Mouse (Mus musculus) MEL (cell line): ENCODE results near the gene Hoxc5. TPM values are rescaled to one million over a fixed set of nuclear protein-coding genes. Genes with fewer than 3 reads are reported as not detected.

Experiments
- DNase-seq: peaks from one replicate; pipeline ENCODE4 v3.0.0; 2011; ENCODE audit warnings: low read depth, low spot score
- H3K27ac ChIP-seq: 2 replicates; pipeline ENCODE4 v1.5.1; 2012; ENCODE audit warnings: low read depth, mild to moderate bottlenecking, control low read depth, low read length, moderate library complexity; ENCODE audit not compliant: control insufficient read depth
- H3K27me3 ChIP-seq, 2 experiments: fragments of 150-350 bp in 1 of 2; sonication (generic) in 1 of 2; 2 replicates each; pipeline ENCODE4 v1.6.1; 2012; ENCODE audit warnings: low read length in 2 of 2, mild to moderate bottlenecking in 2 of 2, improper control_type of control experiment in 1 of 2, moderate library complexity in 1 of 2; ENCODE audit not compliant: insufficient read depth in 2 of 2, control insufficient read depth in 1 of 2
- H3K36me3 ChIP-seq, 2 experiments: 2 replicates each; pipeline ENCODE4 v1.6.1; 2012 to 2014; ENCODE audit warnings: low read length in 2 of 2, improper control_type of control experiment in 1 of 2, inconsistent platforms in 1 of 2, mild to moderate bottlenecking in 1 of 2; ENCODE audit not compliant: insufficient read depth in 2 of 2, control insufficient read depth in 1 of 2
- H3K4me1 ChIP-seq, 2 experiments: fragments of 150-350 bp in 1 of 2; sonication (generic) in 1 of 2; 2 replicates each; pipeline ENCODE4 v1.6.1; 2012; ENCODE audit warnings: low read length in 2 of 2, improper control_type of control experiment in 1 of 2, mild to moderate bottlenecking in 1 of 2; ENCODE audit not compliant: insufficient read depth in 2 of 2, control insufficient read depth in 1 of 2
- H3K4me3 ChIP-seq, 2 experiments: fragments of 150-350 bp in 1 of 2; sonication (generic) in 1 of 2; 2 replicates each; pipeline ENCODE4 v1.5.1; 2012; ENCODE audit warnings: low read depth in 2 of 2, low read length in 2 of 2, mild to moderate bottlenecking in 2 of 2, moderate library complexity in 2 of 2, control low read depth in 1 of 2, improper control_type of control experiment in 1 of 2; ENCODE audit not compliant: control insufficient read depth in 1 of 2, insufficient read depth in 1 of 2
- H3K79me2 ChIP-seq: 2 replicates; pipeline ENCODE4 v1.6.1; 2012; ENCODE audit warnings: mild to moderate bottlenecking, low read length, moderate library complexity; ENCODE audit not compliant: control insufficient read depth, poor library complexity, insufficient read depth
- H3K9ac ChIP-seq: 2 replicates; pipeline ENCODE4 v1.6.1; 2012; ENCODE audit warnings: low read depth, mild to moderate bottlenecking, control low read depth, low read length, moderate library complexity; ENCODE audit not compliant: control insufficient read depth, poor library complexity, severe bottlenecking
- H3K9me3 ChIP-seq: fragments of 150-350 bp; sonication (generic); replicated peaks from 2 replicates; pipeline ENCODE4 v1.6.1; 2012; ENCODE audit warnings: mild to moderate bottlenecking, low read length, improper control_type of control experiment, moderate library complexity; ENCODE audit not compliant: insufficient read depth
- CHD1 ChIP-seq: IDR thresholded peaks from 2 replicates; pipeline ENCODE4 v1.6.1; 2012; ENCODE audit warnings: low read depth, mild to moderate bottlenecking, inconsistent platforms, low read length, improper control_type of control experiment
- E2F4 ChIP-seq: IDR thresholded peaks from 2 replicates; pipeline ENCODE4 v1.6.1; 2011; ENCODE audit warnings: low read depth, low read length, improper control_type of control experiment, borderline replicate concordance
- EP300 ChIP-seq, 2 experiments: IDR thresholded peaks; 2 replicates each; pipeline ENCODE4 v1.6.1; 2011; ENCODE audit warnings: improper control_type of control experiment in 2 of 2, low read length in 2 of 2, low read depth in 1 of 2, mild to moderate bottlenecking in 1 of 2
- ETS1 ChIP-seq: IDR thresholded peaks from 2 replicates; pipeline ENCODE4 v1.6.1; 2012; ENCODE audit warnings: low read depth, mild to moderate bottlenecking, inconsistent platforms, low read length, improper control_type of control experiment, moderate library complexity
- GATA1 ChIP-seq: IDR thresholded peaks from 2 replicates; pipeline ENCODE4 v1.6.1; 2011; ENCODE audit warnings: low read depth, low read length, improper control_type of control experiment
- JUND ChIP-seq: IDR thresholded peaks from 2 replicates; pipeline ENCODE4 v1.6.1; 2011; ENCODE audit warnings: low read depth, mild to moderate bottlenecking, improper control_type of control experiment, low read length
- KAT2A ChIP-seq: conservative IDR thresholded peaks from 2 replicates; pipeline ENCODE4 v1.6.1; 2012; ENCODE audit warnings: low read depth, low read length, improper control_type of control experiment, inconsistent platforms
- MAFK ChIP-seq: IDR thresholded peaks from 2 replicates; pipeline ENCODE4 v1.6.1; 2011; ENCODE audit warnings: low read depth, mild to moderate bottlenecking, low read length, improper control_type of control experiment, borderline replicate concordance
- MAX ChIP-seq: IDR thresholded peaks from 2 replicates; pipeline ENCODE4 v1.6.1; 2011; ENCODE audit warnings: low read length, improper control_type of control experiment
- MAZ ChIP-seq: IDR thresholded peaks from 2 replicates; pipeline ENCODE4 v1.6.1; 2012; ENCODE audit warnings: low read depth, mild to moderate bottlenecking, inconsistent platforms, low read length, improper control_type of control experiment
- MXI1 ChIP-seq: IDR thresholded peaks from 2 replicates; pipeline ENCODE4 v1.6.1; 2011; ENCODE audit warnings: mild to moderate bottlenecking, low read depth, low read length, improper control_type of control experiment
- MYB ChIP-seq: IDR thresholded peaks from 2 replicates; pipeline ENCODE4 v1.6.1; 2011; ENCODE audit warnings: mild to moderate bottlenecking, low read depth, low read length, improper control_type of control experiment
- MYC ChIP-seq: IDR thresholded peaks from 2 replicates; pipeline ENCODE4 v1.6.1; 2011; ENCODE audit warnings: low read depth, mild to moderate bottlenecking, low read length, improper control_type of control experiment, moderate library complexity
- POLR2AphosphoS2 ChIP-seq: IDR thresholded peaks from 2 replicates; pipeline ENCODE4 v1.6.1; 2011; ENCODE audit warnings: low read length, improper control_type of control experiment
- RCOR1 ChIP-seq: IDR thresholded peaks from 2 replicates; pipeline ENCODE4 v1.6.1; 2012; ENCODE audit warnings: low read depth, mild to moderate bottlenecking, inconsistent platforms, low read length, improper control_type of control experiment
- SIN3A ChIP-seq: IDR thresholded peaks from 2 replicates; pipeline ENCODE4 v1.6.1; 2012; ENCODE audit warnings: low read length, improper control_type of control experiment, inconsistent platforms
- TAL1 ChIP-seq: IDR thresholded peaks from 2 replicates; pipeline ENCODE4 v1.6.1; 2012; ENCODE audit warnings: mild to moderate bottlenecking, inconsistent platforms, low read length, moderate library complexity, mixed read lengths
- TCF12 ChIP-seq: IDR thresholded peaks from 2 replicates; pipeline ENCODE4 v1.6.1; 2014; ENCODE audit warnings: low read depth, mild to moderate bottlenecking, inconsistent platforms, low read length, improper control_type of control experiment, moderate library complexity
- USF1 ChIP-seq: IDR thresholded peaks from 2 replicates; pipeline ENCODE4 v1.6.1; 2014; ENCODE audit warnings: low read depth, mild to moderate bottlenecking, inconsistent platforms, low read length, improper control_type of control experiment, moderate library complexity
- USF2 ChIP-seq, 2 experiments: IDR thresholded peaks; 2 replicates each; pipeline ENCODE4 v1.6.1; 2011 to 2012; ENCODE audit warnings: improper control_type of control experiment in 2 of 2, low read length in 2 of 2, borderline replicate concordance in 1 of 2, inconsistent platforms in 1 of 2, low read depth in 1 of 2, mild to moderate bottlenecking in 1 of 2; ENCODE audit not compliant: insufficient read depth in 1 of 2
- ZC3H11A ChIP-seq: IDR thresholded peaks from 2 replicates; pipeline ENCODE4 v1.6.1; 2012; ENCODE audit warnings: low read depth, mild to moderate bottlenecking, inconsistent platforms, low read length, improper control_type of control experiment
- polyA plus RNA-seq, 2 experiments: library from polyadenylated mRNA; stranded (reverse) in 1 of 2; unstranded in 1 of 2; fragments of >175 nt in 1 of 2; fragments of >200 nt in 1 of 2; gene quantifications; 2 replicates each; pipeline versions ENCODE4 v1.2.1 to v1.2.4; 2012; ENCODE audit warnings: low replicate concordance in 2 of 2, low read depth in 1 of 2; ENCODE audit not compliant: insufficient read length in 2 of 2, insufficient read depth in 1 of 2, missing spikeins in 1 of 2
- total RNA-seq: library from RNA; depleted of rRNA; stranded (reverse); fragments of 300-350 nt; gene quantifications from 2 replicates; pipeline ENCODE4 v1.2.3, GENCODE M21; 2012

Gene Hoxc5
- total and polyA plus RNA-seq, 3 experiments, result 0.46 to 3.0 TPM; not detected in 1

- TF ChIP-seq ZC3H11A (no peak), TCF12 (no peak)
Observed at GRCm38 (mm10) chr15:103020899-103021418, 53.7 kb downstream of the Hoxc5 start (continued).

DNA sequence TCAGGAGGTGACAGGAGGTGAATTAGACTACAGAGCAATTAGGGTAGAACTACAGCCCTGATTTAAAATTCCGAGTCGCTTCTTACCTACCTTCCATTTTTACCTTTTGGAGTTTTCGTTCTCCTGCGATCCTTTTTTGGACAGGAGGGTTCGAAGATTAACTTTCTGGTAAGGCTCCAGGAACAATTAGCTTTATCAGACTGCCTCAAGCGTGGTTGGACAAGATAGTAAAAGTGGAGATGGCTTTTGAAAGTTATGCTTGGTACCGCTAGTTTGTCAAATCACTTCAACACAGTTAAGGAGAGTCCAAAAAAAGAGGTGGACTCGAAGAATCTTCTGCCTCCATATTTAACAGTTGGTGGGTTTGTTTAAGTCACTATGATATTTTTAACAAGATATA is 54.3 kb downstream of the Hoxc5 start:
- no peaks in the 10 kb centered on the region for H3K27me3 ChIP-seq
- H3K27ac ChIP-seq, result peak overlapping the region; percentile 69

DNA sequence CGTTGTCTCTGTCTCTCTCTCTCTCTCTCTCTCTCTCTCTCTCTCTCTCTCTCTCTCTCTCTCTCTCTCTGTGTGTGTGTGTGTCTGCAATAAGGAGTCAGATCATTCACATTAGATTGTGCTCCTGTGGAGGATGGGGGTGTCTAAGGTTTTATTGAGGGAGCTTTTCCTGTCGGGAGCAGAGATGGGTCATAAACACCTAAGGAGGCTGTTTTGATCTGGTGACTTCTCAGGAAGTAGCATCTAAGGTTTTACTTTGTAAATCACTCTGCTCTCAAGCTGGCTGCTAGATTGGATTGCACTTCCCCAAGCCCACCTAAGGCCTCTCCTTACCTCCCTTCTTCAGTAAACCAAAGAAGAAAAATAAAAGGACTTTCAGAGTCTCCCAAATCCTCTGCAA is 56.9 kb downstream of the Hoxc5 start:
- Histone ChIP-seq H3K36me3 (peaks cover 0 to 11% of the 10 kb centered on the region in 2 experiments; a peak in 2 of 4 replicates), H3K27ac (no peak overlapping the region), H3K4me1 (peaks cover 5 to 8% of the 10 kb centered on the region in 2 experiments), H3K4me3 (no peak overlapping the region), H3K27me3 (no peaks in the 10 kb centered on the region), H3K79me2 (no peaks in the 10 kb centered on the region), H3K9ac (no peak overlapping the region)
- DNase-seq, result no peak
- TF ChIP-seq KAT2A (no peak), MXI1 (no peak), JUND (no peak)
- TF ChIP-seq, all 39 proteins: peak for 0
- H3K9me3 ChIP-seq, result no peaks in the 10 kb centered on the region

More for the DNA sequence above, 54.3 kb downstream of the Hoxc5 start:
- no peaks in the 10 kb centered on the region for H3K9me3 ChIP-seq
- peak overlapping the region; percentile 68 for H3K9ac ChIP-seq
- no peaks in the 10 kb centered on the region for H3K79me2 ChIP-seq
- TF ChIP-seq POLR2AphosphoS2, result no peak
- no peak for TF ChIP-seq MAX
- TF ChIP-seq GATA1, result peak; percentile 92
- TF ChIP-seq MAZ, result no peak
- peak; percentile 80 to 81 for TF ChIP-seq EP300 (IDR thresholded peaks at IDR 0.05; ENCODE audit: low read depth in 1 of 2, low read length in 2 of 2)
- TF ChIP-seq TAL1, result peak; percentile 29; the same call in 1 of the 2 replicates
- TF ChIP-seq MYB, result no peak
- no peak for TF ChIP-seq USF1
- TF ChIP-seq SIN3A, result peak; percentile 50; the same call in 1 of the 2 replicates
- TF ChIP-seq JUND, result no peak
- no peak for TF ChIP-seq E2F4
- TF ChIP-seq CHD1, result no peak
- peak; percentile 44; the same call in 1 of the 2 replicates for TF ChIP-seq MXI1
- TF ChIP-seq ETS1, result peak; percentile 57; the same call in 1 of the 2 replicates
- TF ChIP-seq MYC, result peak; percentile 27; the same call in 1 of the 2 replicates
- TF ChIP-seq USF2 (IDR thresholded peaks at IDR 0.05; ENCODE audit: borderline replicate concordance in 1 of 2, insufficient read depth in 1 of 2, low read depth in 1 of 2, low read length in 2 of 2), result no peak
- peak; percentile 89 for TF ChIP-seq TCF12
- TF ChIP-seq MAFK, result no peak
- TF ChIP-seq RCOR1, result peak; percentile 93
- peak; percentile 70 for DNase-seq
- H3K4me3 ChIP-seq, result peak overlapping the region; percentile 47 to 70
- peaks cover 5 to 8% of the 10 kb centered on the region in 2 experiments for H3K4me1 ChIP-seq
- peaks cover 0 to 11% of the 10 kb centered on the region in 2 experiments; a peak in 2 of 4 replicates for H3K36me3 ChIP-seq
